Mouse (Mus musculus): ENCODE data around the gene Nfs1.
"Not testable (repeated sequence)": the region's sequence is repeated elsewhere in the genome, so short reads cannot be mapped to it uniquely, and the experiment has no call there.

Nfs1 gene

DNA sequence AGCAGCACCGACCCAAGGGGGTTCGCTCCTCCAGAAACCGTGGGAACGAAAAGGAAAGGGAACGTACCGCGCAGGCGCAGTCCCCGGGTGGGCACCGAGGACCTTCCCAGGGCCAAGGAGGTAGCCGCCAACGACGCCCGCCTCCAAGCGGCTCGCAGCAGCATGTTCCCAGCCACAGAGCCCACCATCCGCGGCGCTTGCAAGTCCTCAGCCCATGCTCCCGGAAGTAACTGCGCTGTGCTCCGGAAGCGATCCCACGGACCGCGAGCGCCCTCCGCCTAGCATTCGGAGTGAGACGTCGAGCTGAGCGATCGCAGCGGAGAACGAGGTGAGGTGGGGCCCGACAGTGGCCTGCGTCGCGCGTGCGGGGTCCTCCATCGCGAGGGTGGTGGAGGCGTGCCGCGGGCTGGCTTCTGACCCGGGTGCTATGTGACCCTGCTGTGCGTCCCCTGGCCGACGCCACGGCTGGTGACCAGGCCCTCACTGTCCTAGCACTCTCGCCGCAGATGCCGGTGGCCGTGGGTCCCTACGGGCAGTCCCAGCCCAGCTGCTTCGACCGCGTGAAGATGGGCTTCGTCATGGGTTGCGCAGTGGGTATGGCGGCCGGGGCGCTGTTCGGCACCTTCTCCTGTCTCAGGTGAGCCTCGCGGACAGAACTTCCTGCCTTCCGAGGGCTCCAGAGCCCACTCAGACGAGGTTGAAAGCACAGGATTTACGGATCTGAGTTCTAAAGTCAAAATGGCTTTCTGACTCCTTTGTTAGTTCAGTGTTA, at the start of gene Nfs1, which contains the start of gene Romo1:
Gene Nfs1 (minus strand): TSS at position 234 of the 772 bp plus-strand sequence.
Gene Romo1 (plus strand): TSS at position 87 of the 772 bp plus-strand sequence.
- DNase-seq, result peak; percentile 95

DNA sequence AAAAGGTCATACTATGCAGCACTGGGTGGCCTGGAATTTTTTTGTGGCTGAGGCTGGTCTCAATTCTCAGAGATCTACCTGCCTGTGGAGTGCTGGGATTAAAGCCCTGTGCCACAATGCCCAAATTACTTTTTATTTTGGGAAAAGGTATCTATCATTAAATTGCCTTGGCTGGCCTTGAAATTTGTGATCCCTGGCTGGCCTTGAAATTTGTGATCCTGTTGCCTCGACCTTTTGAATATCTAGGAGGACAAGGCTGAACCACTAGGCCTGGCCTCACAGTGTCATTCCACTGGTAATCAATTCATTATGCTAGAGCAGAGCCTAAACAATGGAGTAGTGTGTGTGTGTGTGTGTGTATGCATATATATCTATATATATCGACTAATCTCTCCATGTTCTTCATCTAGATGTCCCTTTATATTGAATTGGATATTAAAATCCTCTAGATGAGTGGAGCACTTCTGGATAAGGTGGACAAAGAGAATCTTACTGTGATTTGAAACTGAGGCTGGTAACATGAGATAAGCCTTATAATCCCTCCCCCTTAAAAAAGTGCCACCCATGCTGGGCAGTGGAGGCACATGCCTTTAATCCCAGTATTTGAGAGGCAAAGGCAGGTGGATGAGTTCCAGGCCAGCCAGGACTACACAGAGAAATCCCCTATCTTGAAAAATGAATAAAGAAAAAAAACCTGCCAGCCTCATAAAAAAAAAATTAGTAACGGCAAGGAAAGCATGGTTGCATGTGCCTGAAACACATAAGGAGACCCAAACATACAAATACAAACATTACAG, 49.3 kb upstream of the Nfs1 start:
- no peak for DNase-seq

GRCm38 (mm10) chr2:156192068-156192467, 48.1 kb upstream of the Nfs1 start:
- DNase-seq, result no peak

DNA sequence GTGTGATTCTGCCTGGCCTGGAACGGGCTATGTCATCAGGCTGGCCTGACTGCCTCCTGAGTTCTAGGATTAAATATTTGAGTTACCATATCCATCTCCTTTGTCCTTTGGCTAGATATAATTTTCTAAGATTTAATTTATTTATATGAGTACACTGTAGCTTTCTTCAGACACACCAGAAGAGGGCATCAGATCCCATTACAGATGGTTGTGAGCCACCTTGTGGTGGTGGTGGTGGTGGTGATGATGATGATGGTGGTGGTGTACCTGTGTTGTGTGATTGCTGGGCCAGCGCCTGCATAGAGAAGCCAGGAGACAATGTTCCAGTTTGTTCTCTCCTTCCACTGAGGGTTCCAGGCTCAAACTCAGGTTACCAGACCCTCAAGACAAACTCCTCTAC, 47.6 kb upstream of the Nfs1 start:
- no peak for DNase-seq

DNA sequence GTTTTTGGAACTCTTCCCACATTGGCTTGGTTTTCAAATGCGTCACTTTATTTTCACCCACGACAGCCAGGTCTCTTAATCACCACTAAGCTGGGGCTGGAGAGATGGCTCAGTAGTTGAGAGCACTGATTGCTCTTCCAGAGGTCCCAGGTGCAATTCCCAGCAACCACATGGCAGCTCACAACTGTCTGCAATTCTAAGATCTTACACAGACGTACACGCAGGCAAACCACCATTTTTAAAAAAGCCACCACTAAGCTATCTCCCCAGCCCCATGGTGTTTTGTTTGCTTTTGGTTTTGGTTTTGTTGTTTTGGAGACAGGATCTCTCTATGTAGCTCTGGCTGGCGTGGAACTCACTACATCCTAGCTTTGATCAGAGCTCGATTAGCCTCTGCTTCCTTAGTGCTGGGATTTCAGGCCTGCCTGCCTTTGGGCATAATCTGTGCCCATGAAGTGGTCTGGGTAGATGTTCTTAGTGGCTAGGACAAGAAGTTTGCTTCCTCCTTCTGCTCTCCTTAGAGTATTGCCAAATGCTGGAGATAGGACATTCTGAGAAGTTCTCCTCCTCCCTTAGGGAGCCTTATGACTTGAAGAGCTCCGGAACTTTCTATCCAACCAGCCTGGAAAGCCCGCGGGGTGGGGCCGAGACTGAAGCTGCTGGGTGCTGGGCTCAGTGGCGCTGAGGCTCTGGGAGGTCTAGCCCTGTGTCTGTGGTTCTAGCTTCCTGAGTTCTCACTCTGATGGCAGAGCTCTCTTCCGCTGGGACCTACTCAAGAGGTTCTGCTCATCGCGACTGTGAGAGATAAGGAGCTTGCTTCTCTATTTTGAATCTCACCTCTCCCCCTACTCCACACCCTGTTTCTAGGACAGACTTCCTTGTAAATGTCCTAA, 46.3 kb upstream of the Nfs1 start:
- no peak for DNase-seq

- DNase-seq, result not testable (repeated sequence)
These were observed 45.3 kb upstream of the Nfs1 start for GRCm38 (mm10) chr2:156189241-156189640.

DNA sequence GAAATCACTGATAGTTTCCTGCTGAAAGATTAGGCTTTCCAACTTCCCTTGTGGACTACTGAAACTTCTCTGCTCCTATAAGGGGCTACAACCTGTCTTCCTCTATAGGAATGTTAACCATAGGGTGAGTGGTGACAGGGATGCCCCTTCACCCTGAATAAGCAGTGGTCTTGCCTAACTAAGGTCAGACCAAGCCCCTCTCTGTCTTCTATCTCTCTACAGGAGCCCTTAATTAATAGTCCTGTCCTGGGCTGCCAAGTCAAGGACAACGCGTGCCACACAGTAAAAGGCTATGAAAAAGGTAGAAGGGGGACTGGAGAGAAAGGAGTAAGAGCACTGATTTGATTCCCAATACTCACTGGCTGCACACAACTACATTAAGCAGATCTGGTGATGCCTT, 37.6 kb upstream of the Nfs1 start:
- no peak for DNase-seq

DNA sequence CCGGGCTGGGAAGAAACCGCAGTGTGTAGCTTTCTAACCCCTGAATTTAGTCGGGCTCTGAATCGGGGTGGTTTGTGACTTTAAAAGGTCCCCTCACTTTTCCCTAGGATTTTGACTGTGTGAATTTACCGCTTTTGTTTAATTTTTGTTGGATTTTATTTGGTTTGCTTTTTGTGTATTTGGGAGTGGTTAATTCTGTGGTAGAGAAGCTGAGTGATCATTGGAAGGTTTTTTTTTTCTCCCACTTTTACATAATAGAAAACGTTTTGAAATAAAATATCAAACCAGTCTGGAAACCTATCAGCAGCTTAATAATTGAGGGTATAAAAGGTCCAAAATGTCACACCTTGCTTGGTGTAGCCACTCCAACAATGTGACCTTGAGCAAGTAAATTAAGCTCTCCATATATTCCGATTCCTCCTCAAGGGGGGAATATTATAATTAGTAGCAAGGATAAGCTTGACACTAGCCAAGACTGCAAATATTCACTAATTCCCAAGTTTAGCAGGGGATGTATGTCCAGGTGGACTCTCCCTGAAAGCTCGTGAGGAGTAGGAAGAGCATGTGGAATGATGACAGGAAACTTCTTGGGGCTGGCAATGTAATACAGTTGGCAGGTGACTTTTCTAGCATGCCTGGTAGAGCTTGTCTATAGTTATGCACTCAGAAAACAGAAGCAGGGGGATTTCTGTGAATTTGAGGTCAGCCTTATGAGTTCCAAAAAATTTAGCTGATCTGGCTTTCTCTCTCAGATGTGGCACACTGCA, 37.0 kb upstream of the Nfs1 start:
- DNase-seq, result no peak

GRCm38 (mm10) chr2:156180094-156180821, 36.3 kb upstream of the Nfs1 start, which contains the start of gene Rbm39:
Rbm39 (minus strand) TSS chr2:156180238.
- peak; percentile 100 for DNase-seq

GRCm38 (mm10) chr2:156179796-156180093, 35.8 kb upstream of the Nfs1 start:
- no peak for DNase-seq

- DNase-seq, result peak; percentile 75
These were observed 35.2 kb upstream of the Nfs1 start for GRCm38 (mm10) chr2:156179046-156179795.

GRCm38 (mm10) chr2:156177651-156178050, 33.7 kb upstream of the Nfs1 start:
- no peak for DNase-seq

- DNase-seq, result no peak
These were observed 33.1 kb upstream of the Nfs1 start for GRCm38 (mm10) chr2:156177079-156177478.

GRCm38 (mm10) chr2:156166557-156166956, 22.6 kb upstream of the Nfs1 start:
- no peak for DNase-seq

GRCm38 (mm10) chr2:156165478-156165877, 21.5 kb upstream of the Nfs1 start:
- no peak for DNase-seq

DNA sequence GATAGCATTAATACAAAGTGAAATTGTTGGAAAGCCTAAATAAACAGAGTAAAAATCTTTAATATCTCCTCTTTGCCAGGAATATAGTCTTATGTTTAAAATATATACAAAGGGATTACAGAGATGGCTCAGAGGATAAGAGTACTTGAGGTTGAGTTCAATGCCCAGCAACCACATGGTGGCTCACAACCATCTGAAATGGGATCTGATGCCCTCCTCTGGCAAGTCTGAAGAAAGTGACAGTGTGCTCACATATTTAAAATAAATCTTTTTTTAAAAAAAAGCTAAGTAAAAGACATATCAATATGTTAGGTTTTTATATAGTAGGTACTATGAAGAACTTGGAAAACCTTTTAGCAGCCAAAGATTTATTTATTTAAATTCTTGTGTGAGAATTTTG, 7.6 kb upstream of the Nfs1 start:
- DNase-seq, result no peak

GRCm38 (mm10) chr2:156147316-156147915, 3.4 kb upstream of the Nfs1 start:
- no peak for DNase-seq

GRCm38 (mm10) chr2:156146272-156146989, 2.4 kb upstream of the Nfs1 start:
- DNase-seq, result no peak

- DNase-seq, result no peak
These were observed 1.6 kb upstream of the Nfs1 start for GRCm38 (mm10) chr2:156145486-156146130.

All from right cerebral cortex, adult 18-20 months (tissue).